Mouse (Mus musculus) olfactory bulb, adult 2 months (tissue): ENCODE results near the gene Slc44a3.

Experiments used
- CTCF ChIP-seq: fragments of 200-500 bp; IDR thresholded peaks from 2 replicates; pipeline ENCODE4 v1.5.1; 2012; ENCODE audit warnings: low read depth, mild to moderate bottlenecking, low read length, moderate library complexity; ENCODE audit not compliant: insufficient read depth
- POLR2A ChIP-seq: fragments of 200-500 bp; IDR thresholded peaks from 2 replicates; pipeline ENCODE4 v1.6.1; 2012; ENCODE audit warnings: mild to moderate bottlenecking, low read depth, low read length, moderate library complexity; ENCODE audit not compliant: insufficient read depth

- TF ChIP-seq CTCF (peak; percentile 91), POLR2A (no peak)
Measured at GRCm38 (mm10) chr3:121500225-121500624, 32.0 kb downstream of the Slc44a3 start.
